Mouse (Mus musculus) ES-E14 (cell line): ENCODE measurements at regions not wholly inside any gene's neighbourhood (a gene's known extent, or its start where the extent isn't known, plus 50 kb on each side); places are given as distances from the start of the nearest gene placed in this dataset.

Experiments
- CHD2 ChIP-seq: IDR thresholded peaks from 2 replicates; pipeline ENCODE4 v1.6.1; 2014; ENCODE audit warnings: mild to moderate bottlenecking, low read depth, low read length, inconsistent platforms
- HCFC1 ChIP-seq: IDR thresholded peaks from 2 replicates; pipeline ENCODE4 v1.6.1; 2012; ENCODE audit warnings: low read length, inconsistent platforms, borderline replicate concordance; ENCODE audit not compliant: insufficient read depth

GRCm38 (mm10) chr1:88969016-88969415 is 101.2 kb upstream of the Sh3bp4 start:
- TF ChIP-seq HCFC1 (no peak), CHD2 (no peak)
